Mouse (Mus musculus): ENCODE results near the gene Sugp1.
A peak's percentile ranks its signal among the peaks of the same experiment; 100 is the strongest.

DNA sequence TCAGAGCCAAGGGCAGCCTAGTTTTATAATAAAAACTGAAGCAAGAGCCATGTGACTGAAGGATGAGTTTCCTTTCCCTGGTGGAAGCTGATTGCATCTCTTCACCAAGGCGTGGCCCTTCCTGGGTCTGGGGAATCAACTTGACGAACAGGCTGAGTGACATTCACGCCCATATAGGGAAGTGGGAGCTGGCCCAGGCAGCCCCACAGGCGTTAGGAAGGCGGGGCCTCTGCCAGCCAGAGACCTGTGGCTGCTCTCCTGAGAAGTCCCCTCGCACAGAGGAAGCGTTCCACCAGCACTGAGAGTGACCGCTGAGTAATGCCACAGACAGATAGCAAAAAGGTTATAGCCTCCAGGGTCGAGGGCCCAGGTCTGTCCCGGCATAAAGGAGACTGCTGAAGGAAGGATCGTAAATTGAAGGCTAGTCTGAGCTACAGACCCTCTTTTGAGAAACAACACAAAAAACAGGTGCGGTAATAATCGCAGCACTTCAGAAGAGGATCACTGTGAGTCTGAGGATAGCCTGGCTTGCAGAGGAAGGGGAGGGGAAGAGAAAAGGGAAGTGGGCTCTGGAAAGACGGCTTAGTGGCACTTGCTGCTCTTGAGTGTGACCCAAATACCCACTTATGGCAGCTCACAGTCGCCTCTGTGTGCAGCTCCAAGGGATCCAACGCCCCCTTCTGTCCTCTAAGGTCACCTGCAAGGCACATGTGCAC is 41.3 kb upstream of the Sugp1 start:
- no peak for TF ChIP-seq MYOG (IDR thresholded peaks at IDR 0.05; ENCODE audit: control insufficient read depth in 1 of 3, insufficient read depth in 1 of 3, insufficient read length in 2 of 3, low read depth in 2 of 3)
- no peak for TF ChIP-seq POLR2AphosphoS2 (IDR thresholded peaks at IDR 0.05; ENCODE audit: insufficient read length, low read depth)
- TF ChIP-seq POLR2A (IDR thresholded peaks at IDR 0.05; ENCODE audit: insufficient read length, low read depth) = no peak
- TF ChIP-seq E2F4 (IDR thresholded peaks at IDR 0.05; ENCODE audit: insufficient read depth) = no peak
- peak; percentile 50 for TF ChIP-seq USF1 (IDR thresholded peaks at IDR 0.05; ENCODE audit: low read depth)
- TF ChIP-seq TCF12 (IDR thresholded peaks at IDR 0.05; ENCODE audit: insufficient read depth, poor library complexity, severe bottlenecking) = no peak
- TF ChIP-seq MYOD1 (IDR thresholded peaks at IDR 0.05; ENCODE audit: control insufficient read depth in 1 of 3, insufficient read length in 2 of 3, low read depth in 2 of 3) = peak in 1 of 3 experiments; percentile 3
- no peak for TF ChIP-seq TCF3 (IDR thresholded peaks at IDR 0.05; ENCODE audit: insufficient read length, low read depth)
- no peak for TF ChIP-seq CEBPB (IDR thresholded peaks at IDR 0.05; ENCODE audit: insufficient read depth, poor library complexity, severe bottlenecking)
- TF ChIP-seq MAX (IDR thresholded peaks at IDR 0.05; ENCODE audit: low read depth) = no peak
- no peak for TF ChIP-seq REST (IDR thresholded peaks at IDR 0.05; ENCODE audit: insufficient read depth, insufficient read length)
